Mouse (Mus musculus): ENCODE results near the gene Scd2. TPM values are rescaled to one million over a fixed set of nuclear protein-coding genes. Genes with fewer than 3 reads are reported as not detected.

The Scd2 gene
- polyA plus RNA-seq, 1 experiment: 329 TPM

DNA sequence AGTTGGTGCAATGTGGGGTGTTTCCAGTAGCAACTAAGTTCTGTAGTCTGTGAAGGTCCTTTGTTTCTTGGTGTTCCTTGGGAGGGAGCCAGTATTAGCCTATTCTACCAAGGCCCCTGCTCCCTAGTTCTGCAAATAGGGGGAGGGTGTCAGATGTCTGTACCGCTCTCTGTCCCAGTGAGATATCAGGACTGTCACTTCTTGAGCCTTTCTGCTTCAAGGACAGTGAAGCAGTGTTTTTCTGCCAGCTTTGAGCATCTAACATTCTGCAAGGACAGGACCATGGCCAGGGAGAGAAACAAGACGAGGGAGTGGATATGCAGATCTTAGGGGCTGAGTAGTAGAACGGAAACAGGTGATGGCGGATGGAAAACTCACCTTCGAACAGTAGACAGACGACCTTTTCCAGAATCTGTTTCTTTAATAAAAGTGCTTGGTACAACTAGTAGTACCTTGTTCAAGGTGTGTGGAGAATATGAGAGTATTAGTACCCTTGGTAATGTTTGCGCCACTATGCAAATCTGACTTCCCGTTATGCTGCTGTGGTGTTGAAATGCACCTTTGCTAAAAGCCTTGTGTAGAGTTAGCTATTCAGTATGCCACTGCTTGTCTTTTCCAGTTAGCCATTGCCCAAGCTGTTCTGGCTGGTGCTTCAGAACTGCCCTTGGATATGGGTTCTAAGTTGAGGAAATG lies 3.7 kb downstream of the Scd2 start:
- peaks cover 2% of the 10 kb centered on the region for H3K4me1 ChIP-seq (ENCODE audit: control insufficient read depth, insufficient read depth, low read length)

DNA sequence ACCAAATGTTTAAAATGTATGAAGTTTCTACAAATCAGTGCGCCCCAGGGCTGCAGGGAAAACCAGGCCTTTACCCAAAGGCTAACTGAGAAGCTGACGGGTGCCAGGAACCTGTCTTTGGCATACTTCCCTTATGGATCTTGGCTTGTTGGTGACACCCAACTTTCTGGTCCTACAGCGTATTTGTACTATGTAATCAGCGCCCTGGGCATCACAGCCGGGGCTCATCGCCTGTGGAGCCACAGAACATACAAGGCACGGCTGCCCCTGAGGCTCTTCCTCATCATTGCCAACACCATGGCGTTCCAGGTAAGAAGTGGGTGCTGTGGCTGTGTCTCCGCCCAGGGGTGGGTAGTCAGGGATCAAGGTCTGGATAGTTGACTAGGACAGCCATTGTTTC lies 4.4 kb downstream of the Scd2 start:
- H3K4me1 ChIP-seq (ENCODE audit: control insufficient read depth, insufficient read depth, low read length): peaks cover 2% of the 10 kb centered on the region
- peaks cover 76% of the 10 kb centered on the region for H3K36me3 ChIP-seq (ENCODE audit: control insufficient read depth, insufficient read depth, low read length, poor library complexity, severe bottlenecking)
- no peaks in the 10 kb centered on the region for H3K9me3 ChIP-seq (replicated peaks; ENCODE audit: control insufficient read depth, insufficient read depth, low read length, poor library complexity, severe bottlenecking)
- H3K27me3 ChIP-seq (ENCODE audit: control insufficient read depth, insufficient read depth, low read length, poor library complexity, severe bottlenecking): no peaks in the 10 kb centered on the region
- no peak for TF ChIP-seq CTCF (IDR thresholded peaks at IDR 0.05; ENCODE audit: low read depth, low read length)
- TF ChIP-seq POLR2A (IDR thresholded peaks at IDR 0.05; ENCODE audit: insufficient read depth, low read length): no peak
- TF ChIP-seq EP300 (IDR thresholded peaks at IDR 0.05; ENCODE audit: insufficient read depth, low read depth, low read length): no peak
- H3K9ac ChIP-seq (ENCODE audit: low read depth, poor library complexity, severe bottlenecking): no peak overlapping the region
- H3K27ac ChIP-seq (ENCODE audit: insufficient read depth, low read length): no peak overlapping the region
- no peak overlapping the region for H3K4me3 ChIP-seq (ENCODE audit: low read depth, low read length)

More for the DNA sequence above, 3.7 kb downstream of the Scd2 start:
- Histone ChIP-seq H3K9me3 (replicated peaks; ENCODE audit: control insufficient read depth, insufficient read depth, low read length, poor library complexity, severe bottlenecking) (no peaks in the 10 kb centered on the region), H3K27ac (ENCODE audit: insufficient read depth, low read length) (no peak overlapping the region), H3K9ac (ENCODE audit: low read depth, poor library complexity, severe bottlenecking) (peak overlapping the region; percentile 8; the same call in 1 of the 2 replicates), H3K36me3 (ENCODE audit: control insufficient read depth, insufficient read depth, low read length, poor library complexity, severe bottlenecking) (peaks cover 70% of the 10 kb centered on the region), H3K4me3 (ENCODE audit: low read depth, low read length) (peak overlapping the region; percentile 50), H3K27me3 (ENCODE audit: control insufficient read depth, insufficient read depth, low read length, poor library complexity, severe bottlenecking) (no peaks in the 10 kb centered on the region)
- TF ChIP-seq POLR2A (IDR thresholded peaks at IDR 0.05; ENCODE audit: insufficient read depth, low read length) (no peak), EP300 (IDR thresholded peaks at IDR 0.05; ENCODE audit: insufficient read depth, low read depth, low read length) (no peak), CTCF (IDR thresholded peaks at IDR 0.05; ENCODE audit: low read depth, low read length) (no peak)

DNA sequence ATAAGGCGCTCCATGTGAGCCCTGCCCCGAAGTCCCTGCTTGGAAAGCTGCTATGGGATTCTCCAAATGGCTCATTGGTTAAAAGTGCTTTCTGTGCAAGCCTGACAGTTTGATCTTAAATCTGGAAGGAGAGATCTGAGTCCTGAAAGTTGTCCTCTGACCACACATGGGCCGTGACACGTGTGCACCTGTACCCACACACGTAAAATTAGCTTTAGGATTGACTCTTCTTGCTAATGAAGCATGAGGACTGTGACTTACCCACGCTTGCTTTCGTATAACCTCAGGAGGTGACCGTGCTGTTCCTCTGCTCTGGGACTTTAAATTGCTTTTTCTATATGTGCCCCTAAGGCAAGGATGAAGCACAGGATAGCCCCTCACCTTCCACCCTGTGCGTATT lies 5.6 kb downstream of the Scd2 start:
- no peaks in the 10 kb centered on the region for H3K27me3 ChIP-seq (ENCODE audit: control insufficient read depth, insufficient read depth, low read length, poor library complexity, severe bottlenecking)
- H3K27ac ChIP-seq (ENCODE audit: insufficient read depth, low read length): no peak overlapping the region
- no peak overlapping the region for H3K9ac ChIP-seq (ENCODE audit: low read depth, poor library complexity, severe bottlenecking)
- H3K9me3 ChIP-seq (replicated peaks; ENCODE audit: control insufficient read depth, insufficient read depth, low read length, poor library complexity, severe bottlenecking): no peaks in the 10 kb centered on the region
- H3K4me1 ChIP-seq (ENCODE audit: control insufficient read depth, insufficient read depth, low read length): peaks cover 2% of the 10 kb centered on the region
- H3K4me3 ChIP-seq (ENCODE audit: low read depth, low read length): no peak overlapping the region
- H3K36me3 ChIP-seq (ENCODE audit: control insufficient read depth, insufficient read depth, low read length, poor library complexity, severe bottlenecking): peaks cover 88% of the 10 kb centered on the region
- TF ChIP-seq EP300 (IDR thresholded peaks at IDR 0.05; ENCODE audit: insufficient read depth, low read depth, low read length): no peak
- no peak for TF ChIP-seq POLR2A (IDR thresholded peaks at IDR 0.05; ENCODE audit: insufficient read depth, low read length)
- no peak for TF ChIP-seq CTCF (IDR thresholded peaks at IDR 0.05; ENCODE audit: low read depth, low read length)

DNA sequence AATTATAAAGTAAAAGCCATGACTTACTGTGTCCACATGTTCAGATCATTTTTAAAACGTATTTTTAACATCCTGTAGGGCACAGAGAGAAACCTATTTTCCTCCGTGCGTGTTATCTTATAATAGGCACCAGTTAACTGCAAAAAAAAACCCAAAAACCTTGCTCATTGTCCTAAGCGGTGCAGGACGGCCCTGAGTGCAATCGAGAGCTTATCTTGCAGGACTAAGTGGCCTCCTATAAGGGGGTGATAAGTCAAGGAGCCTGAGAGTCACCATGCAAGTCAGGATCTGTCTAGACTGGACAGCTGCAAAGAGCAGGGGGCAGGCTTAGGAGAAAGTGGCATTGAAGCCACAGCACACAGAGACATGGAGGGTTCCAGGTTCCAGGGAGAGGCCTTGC lies 6.4 kb downstream of the Scd2 start:
- H3K4me3 ChIP-seq (ENCODE audit: low read depth, low read length): no peak overlapping the region

DNA sequence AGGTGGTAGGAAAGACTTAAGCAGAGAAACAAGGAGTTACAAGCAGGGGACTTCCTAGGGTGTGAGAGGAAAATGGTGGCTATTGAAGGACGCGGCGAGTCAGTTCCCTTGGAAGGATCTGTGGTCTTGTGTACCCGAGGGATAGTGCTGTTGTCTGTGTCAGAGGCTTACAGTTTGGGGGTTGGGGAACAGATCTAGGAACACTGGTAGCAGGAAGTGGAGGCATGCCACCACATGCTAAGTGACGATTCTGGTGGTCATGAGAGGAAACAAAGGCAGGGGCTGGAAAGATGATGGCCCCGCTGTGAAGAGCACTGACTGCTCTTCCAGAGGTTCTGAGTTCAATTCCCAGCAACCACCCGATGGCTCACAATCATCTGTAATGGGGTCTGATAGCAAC lies 7.0 kb downstream of the Scd2 start:
- Histone ChIP-seq H3K27ac (ENCODE audit: insufficient read depth, low read length) (no peak overlapping the region), H3K9ac (ENCODE audit: low read depth, poor library complexity, severe bottlenecking) (no peak overlapping the region), H3K36me3 (ENCODE audit: control insufficient read depth, insufficient read depth, low read length, poor library complexity, severe bottlenecking) (peaks cover 95% of the 10 kb centered on the region), H3K27me3 (ENCODE audit: control insufficient read depth, insufficient read depth, low read length, poor library complexity, severe bottlenecking) (no peaks in the 10 kb centered on the region), H3K9me3 (replicated peaks; ENCODE audit: control insufficient read depth, insufficient read depth, low read length, poor library complexity, severe bottlenecking) (no peaks in the 10 kb centered on the region), H3K4me1 (ENCODE audit: control insufficient read depth, insufficient read depth, low read length) (peaks cover 2% of the 10 kb centered on the region), H3K4me3 (ENCODE audit: low read depth, low read length) (no peak overlapping the region)
- TF ChIP-seq POLR2A (IDR thresholded peaks at IDR 0.05; ENCODE audit: insufficient read depth, low read length): no peak
- TF ChIP-seq CTCF (IDR thresholded peaks at IDR 0.05; ENCODE audit: low read depth, low read length): no peak
- TF ChIP-seq EP300 (IDR thresholded peaks at IDR 0.05; ENCODE audit: insufficient read depth, low read depth, low read length): no peak

More for the DNA sequence above, 6.4 kb downstream of the Scd2 start:
- Histone ChIP-seq H3K9ac (ENCODE audit: low read depth, poor library complexity, severe bottlenecking) (no peak overlapping the region), H3K4me1 (ENCODE audit: control insufficient read depth, insufficient read depth, low read length) (peaks cover 2% of the 10 kb centered on the region), H3K27ac (ENCODE audit: insufficient read depth, low read length) (no peak overlapping the region), H3K27me3 (ENCODE audit: control insufficient read depth, insufficient read depth, low read length, poor library complexity, severe bottlenecking) (no peaks in the 10 kb centered on the region), H3K9me3 (replicated peaks; ENCODE audit: control insufficient read depth, insufficient read depth, low read length, poor library complexity, severe bottlenecking) (no peaks in the 10 kb centered on the region), H3K36me3 (ENCODE audit: control insufficient read depth, insufficient read depth, low read length, poor library complexity, severe bottlenecking) (peaks cover 95% of the 10 kb centered on the region)
- no peak for TF ChIP-seq POLR2A (IDR thresholded peaks at IDR 0.05; ENCODE audit: insufficient read depth, low read length)
- no peak for TF ChIP-seq CTCF (IDR thresholded peaks at IDR 0.05; ENCODE audit: low read depth, low read length)

DNA sequence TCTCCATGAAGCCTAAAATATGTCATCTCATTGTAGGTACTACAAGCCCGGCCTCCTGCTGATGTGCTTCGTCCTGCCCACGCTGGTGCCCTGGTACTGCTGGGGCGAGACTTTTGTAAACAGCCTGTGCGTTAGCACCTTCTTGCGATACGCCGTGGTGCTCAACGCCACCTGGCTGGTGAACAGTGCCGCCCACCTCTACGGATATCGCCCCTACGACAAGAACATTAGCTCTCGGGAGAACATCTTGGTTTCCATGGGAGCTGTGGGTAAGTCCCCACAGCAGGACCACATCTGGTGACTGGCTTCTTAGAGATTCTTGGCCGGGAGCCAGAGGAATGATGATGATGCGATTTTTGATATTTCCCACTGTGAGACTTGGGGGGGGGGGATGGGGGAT lies 7.7 kb downstream of the Scd2 start:
- Histone ChIP-seq H3K4me1 (ENCODE audit: control insufficient read depth, insufficient read depth, low read length) (peaks cover 2% of the 10 kb centered on the region), H3K27ac (ENCODE audit: insufficient read depth, low read length) (no peak overlapping the region)
- TF ChIP-seq CTCF (IDR thresholded peaks at IDR 0.05; ENCODE audit: low read depth, low read length) (no peak), POLR2A (IDR thresholded peaks at IDR 0.05; ENCODE audit: insufficient read depth, low read length) (no peak), EP300 (IDR thresholded peaks at IDR 0.05; ENCODE audit: insufficient read depth, low read depth, low read length) (no peak)

More for the DNA sequence above, 7.7 kb downstream of the Scd2 start:
- Histone ChIP-seq H3K9me3 (replicated peaks; ENCODE audit: control insufficient read depth, insufficient read depth, low read length, poor library complexity, severe bottlenecking) (no peaks in the 10 kb centered on the region), H3K27me3 (ENCODE audit: control insufficient read depth, insufficient read depth, low read length, poor library complexity, severe bottlenecking) (no peaks in the 10 kb centered on the region), H3K4me3 (ENCODE audit: low read depth, low read length) (no peak overlapping the region), H3K9ac (ENCODE audit: low read depth, poor library complexity, severe bottlenecking) (no peak overlapping the region), H3K36me3 (ENCODE audit: control insufficient read depth, insufficient read depth, low read length, poor library complexity, severe bottlenecking) (peaks cover 97% of the 10 kb centered on the region)
